Mouse (Mus musculus): Measurements from ENCODE around the gene Dgcr2.

Dgcr2 gene

DNA sequence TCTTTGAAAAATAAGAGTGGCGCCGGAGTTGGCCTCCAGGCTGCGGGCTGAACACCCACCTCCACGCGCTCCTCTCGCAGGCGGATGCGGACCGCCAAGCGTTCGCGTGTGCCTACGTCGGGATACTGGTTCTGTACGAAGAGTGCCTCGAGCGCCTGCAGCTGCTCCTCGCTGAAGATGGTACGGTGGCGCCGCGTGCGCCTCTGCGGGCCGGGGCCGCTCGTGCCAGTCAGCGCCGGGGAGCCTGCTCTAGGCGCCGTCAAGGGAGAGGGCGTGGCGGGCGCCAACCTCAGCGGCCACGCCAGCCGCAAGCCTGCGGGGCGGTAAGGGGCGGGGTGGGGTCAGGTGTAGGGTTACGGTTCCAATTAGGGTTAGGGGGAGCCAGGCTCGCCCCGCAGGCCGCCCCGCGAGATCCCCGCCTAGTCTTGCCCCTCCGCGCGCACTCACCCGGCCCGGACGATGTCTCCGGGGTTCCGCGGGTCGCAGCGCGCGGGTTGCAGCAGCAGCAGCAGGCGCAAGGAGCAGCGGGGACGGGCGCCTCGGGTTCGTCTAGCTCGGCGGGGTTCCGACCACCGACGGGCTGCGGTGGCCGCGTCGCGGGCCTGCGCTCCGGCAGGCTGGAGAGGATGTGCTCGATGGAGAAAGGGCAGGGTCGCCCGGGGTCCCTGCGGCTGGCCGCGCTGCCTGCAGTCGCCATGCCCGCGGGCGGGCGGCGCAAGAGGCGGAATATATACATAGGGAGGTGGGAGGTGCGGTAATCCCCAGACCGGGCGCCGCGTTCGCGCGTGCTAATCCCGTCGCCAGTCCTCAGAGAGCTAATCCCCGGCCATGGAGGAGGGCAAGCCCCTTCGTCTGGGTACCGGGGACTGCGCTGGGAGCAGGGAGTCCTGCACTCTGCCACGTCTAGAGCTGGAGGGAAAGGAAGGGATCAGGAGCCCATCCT lies 16.2 kb upstream of the Dgcr2 start, which contains the start of gene Gsc2:
Gsc2 (minus strand) TSS at position 753 of the 943 bp plus-strand sequence.
- no peak for DNase-seq (ENCODE audit: extremely low spot score, low read depth, low spot score)

DNA sequence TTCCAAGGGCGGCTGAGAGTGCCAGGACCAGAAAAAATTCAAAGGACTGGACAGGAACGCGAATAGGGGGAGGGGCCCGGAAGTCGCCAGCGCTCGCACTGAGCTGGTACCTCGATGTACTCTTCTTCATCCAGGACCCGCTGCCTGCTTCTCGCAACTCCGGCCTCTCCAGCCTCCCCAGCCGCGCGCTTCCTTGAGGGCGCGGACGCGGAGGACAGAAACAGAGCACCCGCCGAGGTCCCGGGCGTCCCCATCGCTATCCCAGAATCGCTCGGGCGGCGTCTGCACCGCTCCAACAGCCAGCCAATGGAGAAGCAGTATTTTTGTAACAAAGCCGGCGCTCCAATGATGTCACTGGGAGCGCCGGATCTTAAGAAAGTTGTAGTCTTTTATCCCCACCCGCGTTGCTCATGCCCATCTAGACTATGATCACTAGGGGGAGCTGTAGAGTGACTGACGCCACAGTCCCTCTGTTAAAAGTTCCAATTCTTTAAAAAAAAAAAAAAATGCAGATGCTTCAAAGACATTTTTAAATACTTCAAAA lies 12.8 kb upstream of the Dgcr2 start, which contains the start of gene Ess2:
Ess2 (minus strand) TSS at position 297 of the 544 bp plus-strand sequence.
- peak; percentile 96 for DNase-seq (ENCODE audit: extremely low spot score, low read depth, low spot score)

DNA sequence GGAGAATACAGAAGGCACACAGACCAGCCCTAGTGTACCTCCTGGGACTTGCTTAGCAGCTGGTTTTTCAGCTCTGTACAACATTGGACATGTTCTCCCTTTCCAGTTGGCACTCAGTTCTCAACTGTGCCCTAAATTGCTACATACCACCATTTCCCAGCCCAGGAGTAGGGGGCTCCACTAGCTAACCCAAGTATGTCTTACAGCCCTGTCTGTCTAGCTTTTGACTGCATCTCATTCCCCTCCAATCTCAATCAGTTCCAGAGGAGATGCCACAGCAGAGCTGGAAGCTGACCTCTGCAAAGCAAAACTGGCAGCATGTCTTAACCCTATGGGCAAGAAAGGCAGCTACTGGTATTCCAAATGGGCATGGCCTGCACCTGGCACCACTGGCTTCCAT lies 2.3 kb downstream of the Dgcr2 start:
- no peak for DNase-seq (ENCODE audit: extremely low spot score, low read depth, low spot score)

DNA sequence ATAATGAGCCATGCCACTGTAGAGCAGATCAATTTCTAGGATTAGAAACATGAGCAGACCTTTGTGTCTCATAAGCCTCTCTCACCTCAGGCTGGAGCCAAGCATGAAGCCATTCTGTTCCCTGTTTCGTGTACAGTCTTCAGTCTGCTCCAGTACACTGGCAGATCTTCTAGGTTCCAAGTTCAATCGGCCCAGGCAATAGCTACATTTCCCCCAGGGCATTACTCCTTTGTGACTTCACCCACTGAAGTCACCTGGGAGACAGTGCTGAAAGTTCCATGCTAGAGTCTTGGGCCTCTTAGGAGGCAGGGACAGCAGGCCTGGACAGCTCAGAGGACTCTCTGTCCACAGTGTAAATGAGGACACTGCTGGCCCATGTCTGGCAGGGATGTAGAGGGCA lies 4.4 kb downstream of the Dgcr2 start, which contains the start of gene Tssk1:
Tssk1 (plus strand) TSS at position 301 of the 400 bp plus-strand sequence.
- DNase-seq (ENCODE audit: extremely low spot score, low read depth, low spot score) = no peak

DNA sequence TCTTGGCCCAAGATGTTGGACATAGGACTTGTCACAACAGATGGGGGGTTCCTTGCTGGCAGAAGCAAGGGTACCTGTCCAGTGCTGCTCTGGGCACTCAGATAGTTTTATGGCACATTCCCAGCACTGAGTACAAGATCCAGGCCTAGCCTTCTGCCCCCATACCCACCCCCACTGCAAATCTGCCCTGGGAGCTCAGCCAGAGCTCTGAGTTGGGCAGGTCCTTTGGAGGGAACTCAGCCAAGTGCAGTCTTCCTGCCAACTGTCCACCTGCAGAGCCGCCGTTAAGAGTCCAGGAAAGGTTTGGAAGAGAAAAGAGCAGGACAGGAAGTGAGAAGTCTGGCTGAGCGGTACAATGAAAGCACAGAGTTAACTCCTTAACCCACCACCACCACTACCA lies 5.8 kb downstream of the Dgcr2 start:
- no peak for DNase-seq (ENCODE audit: extremely low spot score, low read depth, low spot score)

DNA sequence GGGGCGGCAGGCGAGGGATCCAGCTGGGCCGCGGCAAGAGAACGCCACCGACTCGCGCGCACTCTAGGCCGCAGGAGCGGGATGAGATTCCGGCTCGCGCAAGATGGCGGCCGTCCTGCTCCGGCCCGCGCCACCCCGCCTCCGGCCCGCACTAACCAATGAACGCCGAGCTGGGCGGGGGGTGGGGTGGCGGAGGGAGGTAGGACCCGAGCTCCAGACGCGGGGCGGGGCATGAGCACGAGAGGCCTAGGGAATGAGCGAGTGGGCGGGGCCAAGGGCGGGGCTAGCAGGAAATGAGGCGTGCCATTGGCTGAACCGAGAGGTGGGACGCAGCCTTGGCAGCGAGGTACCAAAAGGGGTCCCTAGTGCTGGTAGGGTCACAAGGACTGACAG lies 6.8 kb downstream of the Dgcr2 start, which contains the start of gene Gm20518:
Gm20518 (minus strand) TSS at position 105 of the 393 bp plus-strand sequence.
- DNase-seq (ENCODE audit: extremely low spot score, low read depth, low spot score) = peak; percentile 87

DNA sequence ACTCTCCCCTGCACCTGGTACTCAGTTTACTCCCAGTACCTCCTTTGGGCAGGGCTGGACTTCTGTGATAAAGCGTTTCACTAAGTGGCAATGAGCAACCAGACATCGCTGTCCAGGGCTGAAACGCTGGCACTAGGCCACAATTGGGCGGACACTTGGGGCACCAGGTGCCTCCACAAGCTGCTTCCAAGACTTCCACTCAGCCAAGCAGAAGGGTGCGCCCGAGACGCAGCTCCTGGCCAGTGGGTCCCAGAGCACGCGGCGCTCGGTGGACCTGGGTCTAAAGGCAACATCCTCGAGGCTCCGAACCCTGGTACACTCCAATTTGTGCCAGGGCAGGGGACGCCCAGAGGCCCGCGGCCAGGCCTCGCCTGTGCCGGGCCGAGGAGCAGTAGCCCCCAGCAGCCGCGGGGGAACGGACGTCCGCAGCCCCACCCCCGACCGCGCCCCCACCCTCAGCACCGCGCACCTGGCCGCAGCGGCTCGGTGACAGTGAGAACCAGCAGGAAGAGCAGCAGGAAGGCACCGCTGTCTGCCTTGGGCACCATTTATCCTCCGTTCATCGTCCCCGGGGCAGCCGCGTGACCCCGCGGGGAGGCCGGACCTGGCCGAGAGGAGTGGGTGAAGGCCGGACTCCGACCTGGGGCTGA lies 7.3 kb downstream of the Dgcr2 start:
- no peak for DNase-seq (ENCODE audit: extremely low spot score, low read depth, low spot score)

DNA sequence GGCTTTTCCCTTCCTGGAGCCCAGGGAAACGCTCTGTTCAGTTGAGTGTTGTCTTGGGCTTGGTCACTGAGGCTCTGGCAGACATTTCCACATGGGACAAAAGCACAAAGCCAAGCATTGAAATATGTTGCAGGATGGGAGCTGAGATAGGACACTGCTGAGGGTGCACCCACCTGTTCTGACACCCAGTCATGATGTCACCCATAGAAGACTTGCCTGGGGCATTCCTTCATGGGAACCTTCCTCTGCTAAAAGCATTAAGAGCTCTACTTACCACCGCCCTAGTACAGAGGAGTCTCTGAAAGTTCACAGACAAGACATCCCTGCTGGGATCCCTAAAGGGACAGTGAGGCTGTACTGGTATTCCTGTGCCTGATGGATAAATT lies 8.0 kb downstream of the Dgcr2 start:
- no peak for DNase-seq (ENCODE audit: extremely low spot score, low read depth, low spot score)

DNA sequence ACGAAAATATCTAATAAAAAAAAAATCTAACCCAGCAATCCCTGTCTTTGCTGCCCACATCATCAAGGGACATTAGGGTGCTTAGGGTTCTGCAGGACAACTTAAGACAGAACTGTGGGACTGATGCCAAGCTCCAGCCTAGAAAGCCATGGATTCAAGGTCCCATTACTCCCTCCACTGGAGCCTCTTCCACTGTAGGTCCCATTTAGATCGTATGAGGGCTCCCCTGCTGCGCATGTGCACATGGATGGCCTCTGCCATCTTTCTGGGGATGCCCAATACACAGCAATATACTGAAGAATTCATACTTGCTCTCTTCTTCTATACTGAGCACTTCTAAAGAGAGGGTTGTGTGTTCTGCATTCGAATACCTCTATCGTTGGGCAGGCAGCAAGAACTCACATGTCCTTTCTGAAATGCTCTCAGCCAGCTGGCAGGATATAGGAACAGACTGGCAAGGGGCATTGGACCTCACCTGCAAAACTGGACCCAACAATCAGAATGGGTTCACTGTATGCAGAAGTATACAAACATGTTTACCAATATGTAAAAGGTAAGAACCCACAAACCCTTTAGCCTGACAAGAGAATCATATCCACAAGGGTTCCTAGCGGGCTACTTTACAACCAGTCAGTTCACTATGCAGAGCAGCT lies 8.5 kb downstream of the Dgcr2 start:
- no peak for DNase-seq (ENCODE audit: extremely low spot score, low read depth, low spot score)

DNA sequence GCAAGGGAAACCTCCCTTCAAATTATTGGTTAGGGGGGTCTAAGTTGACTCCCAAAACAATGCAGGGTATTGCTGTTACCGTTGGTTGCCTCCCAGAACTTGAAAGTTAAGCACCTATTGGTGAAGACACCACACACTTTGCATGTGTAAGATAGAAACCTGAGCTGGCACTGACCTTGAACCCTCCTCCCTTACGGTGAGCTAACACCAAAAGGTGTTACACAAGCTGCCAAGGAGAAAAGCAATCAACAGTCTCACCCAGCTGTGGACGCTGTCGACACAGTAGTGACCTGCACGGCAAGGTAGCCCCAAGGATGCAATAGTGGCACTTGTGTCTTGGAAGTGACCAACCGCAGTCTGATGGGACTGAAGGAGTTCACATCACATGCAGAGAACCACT lies 14.2 kb downstream of the Dgcr2 start:
- no peak for DNase-seq (ENCODE audit: extremely low spot score, low read depth, low spot score)

DNA sequence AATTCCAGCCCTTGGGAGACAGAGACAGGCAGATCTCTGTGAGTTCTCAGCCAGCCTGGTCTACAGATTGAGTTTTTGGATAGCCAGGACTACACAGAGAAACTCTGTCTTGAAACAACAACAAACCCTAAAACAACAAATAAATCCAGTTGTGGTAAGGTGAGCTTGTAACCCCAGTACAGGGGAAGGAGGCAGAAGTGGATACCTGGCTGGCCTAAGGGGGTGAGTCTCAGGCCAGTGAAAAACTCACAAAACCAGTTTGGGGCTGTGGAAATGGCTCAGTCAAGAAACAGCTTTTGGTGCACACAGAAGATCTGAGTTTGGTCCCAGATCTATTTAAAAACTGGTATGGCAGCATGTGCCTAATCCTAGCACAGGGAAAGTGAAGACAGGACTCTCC lies 16.2 kb downstream of the Dgcr2 start:
- DNase-seq (ENCODE audit: extremely low spot score, low read depth, low spot score) = no peak

DNA sequence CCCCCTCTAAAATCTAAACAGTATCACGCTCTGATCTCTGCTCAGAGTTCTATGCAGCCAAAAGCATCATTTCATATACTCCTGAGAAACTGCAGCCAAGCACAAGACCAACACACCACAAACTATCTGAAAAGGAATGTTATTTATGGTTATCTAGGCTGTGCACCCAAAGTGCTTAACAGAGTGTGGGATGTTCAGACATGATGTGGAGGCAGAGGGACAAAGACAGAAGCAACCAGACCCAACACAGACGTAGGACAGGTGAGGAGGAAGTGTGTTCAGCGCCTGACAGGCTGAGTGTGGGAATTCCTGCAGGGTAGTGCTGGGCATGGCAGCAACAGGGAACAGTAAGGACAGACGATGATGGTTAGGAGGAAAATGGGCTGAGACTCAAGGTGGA lies 18.8 kb downstream of the Dgcr2 start:
- no peak for DNase-seq (ENCODE audit: extremely low spot score, low read depth, low spot score)

DNA sequence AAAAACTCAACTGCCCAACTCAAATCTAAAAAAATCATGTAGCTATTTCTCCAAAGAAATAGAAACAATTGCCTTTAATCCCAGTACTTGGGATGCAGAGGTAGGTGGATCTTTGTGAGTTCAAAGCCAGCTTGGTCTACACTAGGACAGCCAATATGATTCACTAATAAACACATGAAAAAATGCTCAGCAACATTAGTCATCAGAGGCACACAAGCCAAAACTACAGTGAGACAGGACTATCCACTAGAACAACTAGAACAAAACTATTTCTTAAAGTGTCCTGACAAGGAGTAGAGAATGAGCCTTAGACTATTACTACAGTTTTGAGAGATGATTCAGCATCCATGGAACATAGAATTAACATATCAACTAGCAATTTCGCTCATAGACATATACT lies 22.3 kb downstream of the Dgcr2 start:
- DNase-seq (ENCODE audit: extremely low spot score, low read depth, low spot score) = no peak

DNA sequence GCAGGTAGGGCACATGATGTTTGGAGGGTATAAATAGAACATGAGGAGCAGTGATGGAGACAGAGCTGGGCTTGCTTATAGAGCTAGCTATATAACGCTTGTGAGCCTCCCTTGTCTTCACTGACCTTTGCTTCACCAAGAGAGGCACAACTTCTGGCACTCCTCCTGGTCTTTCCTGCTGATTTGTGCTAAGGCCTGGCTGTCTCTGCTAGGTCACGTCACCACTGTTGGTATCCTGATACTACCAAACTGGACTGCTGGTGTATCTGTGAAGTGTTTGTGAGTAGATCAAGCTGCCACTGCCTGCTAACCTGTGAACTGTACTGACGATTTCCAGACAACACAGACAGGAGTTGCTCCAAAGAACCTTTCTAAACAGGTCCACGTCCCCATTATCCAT lies 23.2 kb downstream of the Dgcr2 start:
- no peak for DNase-seq (ENCODE audit: extremely low spot score, low read depth, low spot score)

DNA sequence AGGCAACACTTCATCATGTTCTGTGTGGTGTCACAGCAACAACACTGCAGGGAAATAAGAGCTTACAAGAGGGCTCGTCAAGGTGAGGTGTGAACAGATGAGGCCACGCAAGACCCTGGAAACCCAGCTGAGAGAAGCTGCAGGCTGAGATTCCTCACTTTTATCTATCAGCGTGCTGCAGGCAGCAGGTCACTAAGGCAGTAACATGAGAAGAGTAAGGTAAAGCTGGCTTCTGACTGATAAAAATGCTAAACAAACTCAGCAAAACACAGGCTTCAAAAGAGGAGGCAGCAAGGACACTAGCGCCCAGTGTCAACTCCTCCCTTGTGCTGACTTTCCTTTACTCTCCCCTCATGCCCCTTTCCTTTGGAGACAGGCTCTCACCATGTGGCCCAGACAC lies 25.4 kb downstream of the Dgcr2 start:
- DNase-seq (ENCODE audit: extremely low spot score, low read depth, low spot score) = no peak

DNA sequence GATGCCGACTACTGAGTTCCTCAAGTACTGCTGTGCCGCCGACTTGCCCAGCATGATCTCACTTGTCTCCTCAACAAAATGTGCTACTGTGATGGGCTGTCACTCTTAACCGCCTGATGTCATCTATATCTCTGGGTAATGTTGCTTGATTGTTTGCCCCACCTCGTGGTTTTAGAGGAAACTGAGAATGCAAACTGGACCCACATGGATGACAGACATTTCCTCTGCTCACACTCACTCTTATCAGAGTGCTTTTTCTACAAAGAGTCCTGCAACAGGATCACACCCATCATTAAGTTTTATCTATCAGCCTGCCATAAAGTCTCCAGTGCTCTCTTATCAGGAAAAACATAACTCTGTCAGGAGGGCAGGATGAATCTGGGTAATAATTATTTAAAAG lies 27.1 kb downstream of the Dgcr2 start:
- DNase-seq (ENCODE audit: extremely low spot score, low read depth, low spot score) = no peak

DNA sequence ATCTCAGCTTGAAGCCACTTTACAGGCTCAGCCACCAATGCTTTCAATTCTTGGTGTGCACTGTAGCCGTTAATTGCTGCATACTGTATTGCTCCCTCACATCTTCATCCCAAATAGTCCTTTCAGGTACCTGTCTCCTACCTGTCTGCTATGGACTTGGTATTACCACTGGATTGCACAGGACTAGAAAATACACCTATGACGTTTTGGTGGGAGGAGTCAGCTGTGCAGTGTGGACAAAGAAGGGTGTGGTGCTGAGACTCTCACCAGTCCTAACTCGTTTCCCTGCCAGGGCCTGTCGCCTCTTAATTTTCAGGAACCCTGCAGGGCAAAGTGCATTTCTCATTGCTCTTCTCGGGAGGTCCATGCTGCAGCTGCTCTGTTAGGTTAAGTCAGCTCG lies 32.6 kb downstream of the Dgcr2 start:
- no peak for DNase-seq (ENCODE audit: extremely low spot score, low read depth, low spot score)

DNA sequence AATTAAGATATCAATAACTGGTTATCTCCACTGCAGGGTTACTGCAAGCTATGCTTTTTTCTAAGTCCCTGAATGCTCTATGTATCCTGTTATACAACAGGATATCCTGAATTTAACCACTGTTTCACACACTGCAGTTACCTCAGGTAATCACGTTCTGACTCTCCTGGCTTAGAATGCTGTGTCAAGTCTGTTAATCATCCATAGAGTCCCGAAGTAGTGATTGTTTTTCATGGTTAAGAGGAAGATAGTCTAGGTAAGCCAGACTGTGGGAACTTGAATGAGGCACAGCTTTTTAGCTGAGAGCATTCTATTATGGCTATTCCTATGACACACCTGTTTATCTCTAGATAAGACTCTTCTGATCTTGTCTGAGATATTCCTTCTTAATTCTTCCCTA lies 33.1 kb downstream of the Dgcr2 start:
- no peak for DNase-seq (ENCODE audit: extremely low spot score, low read depth, low spot score)

DNA sequence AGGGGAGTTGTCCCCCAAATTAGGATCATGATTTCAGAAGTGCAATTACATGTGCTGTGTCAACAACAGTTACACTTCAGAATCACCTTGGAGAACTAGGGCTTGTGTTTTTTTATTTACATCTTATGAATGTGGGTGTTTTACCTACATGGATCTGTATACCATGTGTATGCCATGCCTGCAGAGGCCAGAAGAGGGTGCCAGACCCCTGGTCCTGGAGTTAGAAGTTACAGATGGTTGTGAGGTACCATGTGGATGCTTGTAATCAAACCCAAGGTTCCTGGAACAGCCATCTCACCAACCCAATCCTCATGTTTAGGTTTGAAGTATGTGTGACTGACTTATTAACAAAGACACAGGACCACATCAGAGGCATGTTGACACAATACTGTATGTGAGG lies 39.8 kb downstream of the Dgcr2 start:
- DNase-seq (ENCODE audit: extremely low spot score, low read depth, low spot score) = no peak

DNA sequence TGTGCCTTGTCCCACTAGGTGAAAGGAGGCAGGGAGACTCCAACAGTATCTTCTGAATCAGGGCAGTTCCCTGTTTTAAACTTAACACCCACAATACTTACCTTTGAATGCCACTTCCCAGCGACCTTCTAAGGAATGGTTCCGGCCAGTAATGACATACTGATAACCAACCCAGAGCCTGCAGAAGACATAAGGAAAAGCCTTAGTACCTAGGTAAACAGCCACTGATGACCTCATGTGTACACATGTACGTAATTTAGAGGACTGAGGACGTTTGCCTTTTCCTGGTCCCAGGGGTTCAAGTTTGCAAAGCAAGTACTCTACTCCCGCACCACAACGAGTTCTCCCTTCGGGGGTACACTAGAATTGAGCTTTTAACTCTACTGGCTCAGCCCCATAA lies 41.2 kb downstream of the Dgcr2 start:
- no peak for DNase-seq (ENCODE audit: extremely low spot score, low read depth, low spot score)

DNA sequence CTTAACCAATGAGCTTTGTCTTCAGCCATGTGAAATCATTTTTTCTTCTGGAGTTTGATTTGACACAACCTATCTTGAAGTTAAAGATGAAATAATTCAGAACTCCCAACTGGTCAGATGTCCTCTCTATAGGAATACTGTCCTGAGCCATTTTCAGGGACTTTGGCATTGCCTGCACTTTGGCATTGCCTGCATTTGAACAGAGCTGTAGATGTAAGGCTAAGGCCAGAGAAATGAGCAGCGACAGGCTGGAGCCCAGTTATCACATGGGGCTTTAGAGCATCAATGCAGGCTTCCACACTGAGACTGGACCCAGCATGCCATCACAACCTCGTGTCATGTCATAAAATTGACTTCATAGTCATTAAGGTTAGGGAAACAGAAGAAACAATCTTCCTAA lies 45.1 kb downstream of the Dgcr2 start:
- no peak for DNase-seq (ENCODE audit: extremely low spot score, low read depth, low spot score)

Measured in hindlimb bud, embryonic 11.5 days (tissue).